ENCODE assay signal across 8 mouse cellular contexts in the genomic region with DNA sequence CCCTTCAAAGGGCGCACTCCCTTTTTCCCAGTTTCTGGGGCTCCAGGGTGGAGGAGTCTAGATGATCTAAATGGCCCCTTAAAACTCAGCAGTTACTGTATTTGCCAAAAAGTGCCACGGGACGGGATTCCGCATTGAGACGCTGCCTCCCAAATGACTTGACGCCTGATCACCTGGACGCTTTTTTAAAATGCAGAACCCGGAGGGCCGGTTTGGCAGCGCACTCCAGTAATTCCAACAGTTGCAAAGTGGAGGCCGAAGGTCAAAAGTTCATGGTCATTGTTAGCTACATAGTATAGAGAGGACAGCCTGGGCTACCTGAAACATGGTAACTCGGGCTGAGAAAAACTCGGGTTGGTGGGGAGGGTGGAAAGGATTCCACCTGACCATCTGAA. TPM values are rescaled to one million over a fixed set of nuclear protein-coding genes. Genes with fewer than 3 reads are reported as not detected.
DNase-seq lines count a peak whose midpoint lies in the region; ATAC-seq lines count a peak whose summit lies in the region.

No protein-coding gene starts in this region.

- peaks cover 2% of the 10 kb centered on the region for H3K36me3 ChIP-seq in neural tube, embryonic 11.5 days (ENCODE audit: control insufficient read depth, insufficient read depth, low read length)
- peaks cover 33% of the 10 kb centered on the region for H3K36me3 ChIP-seq in erythroblast, embryonic 14.5 days (ENCODE audit: control insufficient read depth)
- peaks cover 20% of the 10 kb centered on the region for H3K36me3 ChIP-seq in limb, embryonic 15.5 days
- no peaks in the 10 kb centered on the region for H3K36me3 ChIP-seq in stomach, embryonic 16.5 days (ENCODE audit: control insufficient read depth, insufficient read depth, low read length)

- no peak for ATAC-seq in neural tube, embryonic 11.5 days (ENCODE audit: insufficient read depth, low FRiP score, low TSS enrichment)
- no peak for ATAC-seq in limb, embryonic 15.5 days (ENCODE audit: insufficient number of reproducible peaks, low FRiP score, low TSS enrichment, low read depth)
- peak; percentile 11; the same call in 1 of the 2 replicates for ATAC-seq in stomach, embryonic 16.5 days (ENCODE audit: insufficient read depth, low FRiP score)

- peak overlapping the region; percentile 50 for H3K4me3 ChIP-seq in neural tube, embryonic 11.5 days (ENCODE audit: low read depth, low read length)
- peak overlapping the region; percentile 79 for H3K4me3 ChIP-seq in erythroblast, embryonic 14.5 days (replicated peaks)
- H3K4me3 ChIP-seq in limb, embryonic 15.5 days = peak overlapping the region; percentile 51
- peak overlapping the region; percentile 69 for H3K4me3 ChIP-seq in stomach, embryonic 16.5 days (replicated peaks; ENCODE audit: low read length)

- no peaks in the 10 kb centered on the region for H3K9me3 ChIP-seq in neural tube, embryonic 11.5 days (ENCODE audit: control insufficient read depth, low read length)
- H3K9me3 ChIP-seq in erythroblast, embryonic 14.5 days (ENCODE audit: control insufficient read depth, low read length) = no peaks in the 10 kb centered on the region
- no peaks in the 10 kb centered on the region for H3K9me3 ChIP-seq in limb, embryonic 15.5 days
- H3K9me3 ChIP-seq in stomach, embryonic 16.5 days (replicated peaks; ENCODE audit: control insufficient read depth, low read length) = no peaks in the 10 kb centered on the region

- H3K4me1 ChIP-seq in neural tube, embryonic 11.5 days (ENCODE audit: control insufficient read depth, insufficient read depth, low read length) = 0 out of 2 replicates have a peak, but pooled peaks cover 3% of the 10 kb centered on the region
- H3K4me1 ChIP-seq in erythroblast, embryonic 14.5 days (ENCODE audit: control insufficient read depth) = peaks cover 25% of the 10 kb centered on the region
- peaks cover 17% of the 10 kb centered on the region for H3K4me1 ChIP-seq in limb, embryonic 15.5 days
- peaks cover 12% of the 10 kb centered on the region for H3K4me1 ChIP-seq in stomach, embryonic 16.5 days (ENCODE audit: control insufficient read depth, insufficient read depth, low read length)

- H3K9ac ChIP-seq in neural tube, embryonic 11.5 days (ENCODE audit: low read length) = peak overlapping the region; percentile 44
- H3K9ac ChIP-seq in limb, embryonic 15.5 days = 0 out of 2 replicates have a peak overlapping the region, but pooled peaks have one; percentile 18
- H3K9ac ChIP-seq in stomach, embryonic 16.5 days (ENCODE audit: low read length) = peak overlapping the region; percentile 74

- H3K27ac ChIP-seq in neural tube, embryonic 11.5 days (ENCODE audit: low read depth, low read length) = no peak overlapping the region
- H3K27ac ChIP-seq in limb, embryonic 15.5 days = no peak overlapping the region
- H3K27ac ChIP-seq in stomach, embryonic 16.5 days (ENCODE audit: low read length) = 0 out of 2 replicates have a peak overlapping the region, but pooled peaks have one; percentile 27

- peak; percentile 18 for DNase-seq in neural tube, embryonic 11.5 days (ENCODE audit: low spot score)
- no peak for DNase-seq in neural tube, embryonic 10.5 days (ENCODE audit: extremely low spot score, low spot score)
- no peak for DNase-seq in cerebellum, postnatal 36 days
- no peak for DNase-seq in urinary bladder, postnatal 10 days (ENCODE audit: low spot score)
- no peak for DNase-seq in right cerebral cortex, postnatal 14 days

- no peaks in the 10 kb centered on the region for H3K27me3 ChIP-seq in neural tube, embryonic 11.5 days (ENCODE audit: control insufficient read depth, insufficient read depth, low read length)
- peaks cover 12% of the 10 kb centered on the region for H3K27me3 ChIP-seq in erythroblast, embryonic 14.5 days (ENCODE audit: control insufficient read depth)
- peaks cover 6% of the 10 kb centered on the region; the same call in 1 of the 2 replicates for H3K27me3 ChIP-seq in limb, embryonic 15.5 days
- H3K27me3 ChIP-seq in stomach, embryonic 16.5 days (ENCODE audit: control insufficient read depth, insufficient read depth, low read length) = no peaks in the 10 kb centered on the region

- 4% methylated on average over 13 of the region's 13 CpGs for WGBS in neural tube, embryonic 11.5 days
- WGBS in limb, embryonic 15.5 days = 1% methylated on average over 13 of the region's 13 CpGs
- 2% methylated on average over 13 of the region's 13 CpGs for WGBS in stomach, embryonic 16.5 days

- peak overlapping the region; percentile 62 for H3K4me2 ChIP-seq in neural tube, embryonic 11.5 days (ENCODE audit: low read depth)
- H3K4me2 ChIP-seq in limb, embryonic 15.5 days = peak overlapping the region; percentile 78
- peak overlapping the region; percentile 84 for H3K4me2 ChIP-seq in stomach, embryonic 16.5 days (ENCODE audit: low read depth, low read length)

RNA-seq across cellular contexts. Expression of a gene that starts 0.5 kb away (rescaled TPM):
- polyA plus RNA-seq in neural tube, embryonic 11.5 days (2014; fragmentation: Nextera tagmentation; extraction: Ambion mirVana) = 15.9 and 17.8 TPM in 2 replicates
- polyA plus RNA-seq in erythroblast, embryonic 14.5 days (2012) = 1.6 and 3.1 TPM in 2 replicates
- 17.6 and 17.8 TPM in 2 replicates for polyA plus RNA-seq in limb, embryonic 15.5 days (2015; fragmentation: Nextera tagmentation; extraction: Ambion mirVana)
- 17.1 and 22.0 TPM in 2 replicates for polyA plus RNA-seq in stomach, embryonic 16.5 days (2015; fragmentation: Nextera tagmentation; extraction: Ambion mirVana)

RNA-seq across cellular contexts. Expression of a gene that starts 4.1 kb away (rescaled TPM):
- not detected in 2 replicates for polyA plus RNA-seq in neural tube, embryonic 11.5 days (2014; fragmentation: Nextera tagmentation; extraction: Ambion mirVana)
- not detected in 2 replicates for polyA plus RNA-seq in erythroblast, embryonic 14.5 days (2012)
- not detected in 2 replicates for polyA plus RNA-seq in limb, embryonic 15.5 days (2015; fragmentation: Nextera tagmentation; extraction: Ambion mirVana)
- not detected in 2 replicates for polyA plus RNA-seq in stomach, embryonic 16.5 days (2015; fragmentation: Nextera tagmentation; extraction: Ambion mirVana)

RNA-seq across cellular contexts. Expression of a gene that starts 23.9 kb away (rescaled TPM):
- polyA plus RNA-seq in neural tube, embryonic 11.5 days (2014; fragmentation: Nextera tagmentation; extraction: Ambion mirVana) = 127 and 131 TPM in 2 replicates
- 1.2 and 2.1 TPM in 2 replicates for polyA plus RNA-seq in erythroblast, embryonic 14.5 days (2012)
- 184 and 193 TPM in 2 replicates for polyA plus RNA-seq in limb, embryonic 15.5 days (2015; fragmentation: Nextera tagmentation; extraction: Ambion mirVana)
- 166 and 173 TPM in 2 replicates for polyA plus RNA-seq in stomach, embryonic 16.5 days (2015; fragmentation: Nextera tagmentation; extraction: Ambion mirVana)

RNA-seq across cellular contexts. Expression of a gene that starts 39.3 kb away (rescaled TPM):
- polyA plus RNA-seq in neural tube, embryonic 11.5 days (2014; fragmentation: Nextera tagmentation; extraction: Ambion mirVana) = 32.5 and 34.2 TPM in 2 replicates
- polyA plus RNA-seq in erythroblast, embryonic 14.5 days (2012) = 0.57 and 0.75 TPM in 2 replicates
- 29.4 and 32.6 TPM in 2 replicates for polyA plus RNA-seq in limb, embryonic 15.5 days (2015; fragmentation: Nextera tagmentation; extraction: Ambion mirVana)
- polyA plus RNA-seq in stomach, embryonic 16.5 days (2015; fragmentation: Nextera tagmentation; extraction: Ambion mirVana) = 29.7 and 30.1 TPM in 2 replicates

RNA-seq across cellular contexts. Expression of a gene that starts 54.8 kb away (rescaled TPM):
- polyA plus RNA-seq in neural tube, embryonic 11.5 days (2014; fragmentation: Nextera tagmentation; extraction: Ambion mirVana) = 0.14 TPM in 1 of 2 replicates, not detected in the other
- polyA plus RNA-seq in erythroblast, embryonic 14.5 days (2012) = not detected in 2 replicates
- not detected in 2 replicates for polyA plus RNA-seq in limb, embryonic 15.5 days (2015; fragmentation: Nextera tagmentation; extraction: Ambion mirVana)
- polyA plus RNA-seq in stomach, embryonic 16.5 days (2015; fragmentation: Nextera tagmentation; extraction: Ambion mirVana) = 0.18 TPM in 1 of 2 replicates, not detected in the other

Comparison
In these comparisons a context has a peak if more than half of its experiments do, and no peak if none do; other contexts are left out.
1. H3K9ac ChIP-seq: peak in every context shown above with its lines; median percentile 74 in stomach, embryonic 16.5 days; 44 in neural tube, embryonic 11.5 days; 18 in limb, embryonic 15.5 days.
2. RNA of a gene that starts 23.9 kb away (polyA plus RNA-seq): 184 to 193 TPM in limb, embryonic 15.5 days, 166 to 173 TPM in stomach, embryonic 16.5 days and 127 to 131 TPM in neural tube, embryonic 11.5 days; 1.2 to 2.1 TPM in erythroblast, embryonic 14.5 days; every median in the first group is over 10 times any median in the second.
3. Peak in every context shown above with its lines, with median percentiles within 50 percentile points of each other: H3K4me2 ChIP-seq and H3K4me3 ChIP-seq.